Mouse (Mus musculus): Measurements from ENCODE around the gene Pilrb1.

- TF ChIP-seq CTCF (IDR thresholded peaks at IDR 0.05; ENCODE audit: insufficient read depth, low read length) (no peak), POLR2A (IDR thresholded peaks at IDR 0.05; ENCODE audit: borderline replicate concordance, extremely low read depth, low read depth, low read length) (no peak)
Measured at GRCm38 (mm10) chr5:137897812-137898211, 39.9 kb upstream of the Pilrb1 start.
